Mouse (Mus musculus): ENCODE results near the gene Clrn3.
"Not testable (repeated sequence)": the region's sequence is repeated elsewhere in the genome, so short reads cannot be mapped to it uniquely, and the experiment has no call there.

The Clrn3 gene

GRCm38 (mm10) chr7:135528515-135528914 is at the start of gene Clrn3:
Gene Clrn3, minus strand, starts transcription at chr7:135528654.
- no peak for DNase-seq (ENCODE audit: low read depth)

GRCm38 (mm10) chr7:135576329-135576728 is 47.9 kb upstream of the Clrn3 start:
- DNase-seq (ENCODE audit: low read depth): no peak

- DNase-seq (ENCODE audit: low read depth): not testable (repeated sequence)
These were observed 47.0 kb upstream of the Clrn3 start for GRCm38 (mm10) chr7:135575319-135576069.

- DNase-seq (ENCODE audit: low read depth): no peak
These were observed 43.6 kb upstream of the Clrn3 start for GRCm38 (mm10) chr7:135571951-135572559.

GRCm38 (mm10) chr7:135571392-135571791 is 42.9 kb upstream of the Clrn3 start:
- DNase-seq (ENCODE audit: low read depth): no peak

- no peak for DNase-seq (ENCODE audit: low read depth)
These were observed 40.1 kb upstream of the Clrn3 start for GRCm38 (mm10) chr7:135568550-135568949.

GRCm38 (mm10) chr7:135567582-135567981 is 39.1 kb upstream of the Clrn3 start:
- DNase-seq (ENCODE audit: low read depth): no peak

- no peak for DNase-seq (ENCODE audit: low read depth)
These were observed 37.6 kb upstream of the Clrn3 start for GRCm38 (mm10) chr7:135566013-135566412.

- no peak for DNase-seq (ENCODE audit: low read depth)
These were observed 35.6 kb upstream of the Clrn3 start for GRCm38 (mm10) chr7:135564022-135564421.

GRCm38 (mm10) chr7:135560280-135560679 is 31.8 kb upstream of the Clrn3 start:
- no peak for DNase-seq (ENCODE audit: low read depth)

- DNase-seq (ENCODE audit: low read depth): no peak
These were observed 28.4 kb upstream of the Clrn3 start for GRCm38 (mm10) chr7:135556663-135557402.

GRCm38 (mm10) chr7:135553550-135553949 is 25.1 kb upstream of the Clrn3 start:
- no peak for DNase-seq (ENCODE audit: low read depth)

- no peak for DNase-seq (ENCODE audit: low read depth)
These were observed 23.1 kb upstream of the Clrn3 start for GRCm38 (mm10) chr7:135551547-135551946.

- no peak for DNase-seq (ENCODE audit: low read depth)
These were observed 20.0 kb upstream of the Clrn3 start for GRCm38 (mm10) chr7:135548434-135548833.

GRCm38 (mm10) chr7:135546530-135546929 is 18.1 kb upstream of the Clrn3 start:
- DNase-seq (ENCODE audit: low read depth): no peak

- DNase-seq (ENCODE audit: low read depth): no peak
These were observed 17.5 kb upstream of the Clrn3 start for GRCm38 (mm10) chr7:135545957-135546356.

GRCm38 (mm10) chr7:135544321-135544720 is 15.9 kb upstream of the Clrn3 start:
- no peak for DNase-seq (ENCODE audit: low read depth)

- DNase-seq (ENCODE audit: low read depth): no peak
These were observed 14.6 kb upstream of the Clrn3 start for GRCm38 (mm10) chr7:135543033-135543432.

- no peak for DNase-seq (ENCODE audit: low read depth)
These were observed 13.8 kb upstream of the Clrn3 start for GRCm38 (mm10) chr7:135542235-135542634.

GRCm38 (mm10) chr7:135539429-135539828 is 11.0 kb upstream of the Clrn3 start:
- no peak for DNase-seq (ENCODE audit: low read depth)

- DNase-seq (ENCODE audit: low read depth): no peak
These were observed 9.7 kb upstream of the Clrn3 start for GRCm38 (mm10) chr7:135537948-135538741.

GRCm38 (mm10) chr7:135537341-135537901 is 9.0 kb upstream of the Clrn3 start, which contains the start of gene Ptpre:
Gene Ptpre, plus strand, starts transcription at chr7:135537481.
- DNase-seq (ENCODE audit: low read depth): peak; percentile 72
